Mouse (Mus musculus): ENCODE data around the gene Iqce.

GRCm38 (mm10) chr5:140705501-140706171, 3.5 kb upstream of the Iqce start:
- TF ChIP-seq POLR2AphosphoS2 (IDR thresholded peaks at IDR 0.05; ENCODE audit: low read length) (no peak), GABPA (IDR thresholded peaks at IDR 0.05; ENCODE audit: low read depth, low read length) (no peak), CTCF (IDR thresholded peaks at IDR 0.05 in 2 of 3, conservative IDR thresholded peaks at IDR 0.05 in 1 of 3; ENCODE audit: control insufficient read depth in 1 of 3, insufficient read depth in 1 of 3, low read depth in 2 of 3, low read length in 3 of 3, poor library complexity in 1 of 3, severe bottlenecking in 1 of 3) (no peak), ZC3H11A (IDR thresholded peaks at IDR 0.05; ENCODE audit: low read depth, low read length) (no peak), UBTF (IDR thresholded peaks at IDR 0.05; ENCODE audit: borderline replicate concordance, insufficient read depth, low read depth, low read length) (no peak), EP300 (IDR thresholded peaks at IDR 0.05; ENCODE audit: low read depth in 1 of 2, low read length in 2 of 2) (peak in 1 of 2 experiments; percentile 24; a peak in 1 of 4 replicates), POLR2A (IDR thresholded peaks at IDR 0.05; ENCODE audit: control insufficient read depth in 1 of 2, insufficient read depth in 1 of 2, low read depth in 1 of 2, low read length in 2 of 2, poor library complexity in 1 of 2) (no peak), RAD21 (IDR thresholded peaks at IDR 0.05; ENCODE audit: low read depth, low read length) (no peak), CHD1 (IDR thresholded peaks at IDR 0.05; ENCODE audit: low read depth, low read length) (no peak), MAZ (IDR thresholded peaks at IDR 0.05; ENCODE audit: low read depth, low read length) (no peak), TCF12 (IDR thresholded peaks at IDR 0.05; ENCODE audit: low read depth, low read length) (0 out of 2 replicates have a peak, but pooled peaks have one; percentile 15)

Data from MEL (cell line).